Mouse (Mus musculus): ENCODE data around the gene 9430038I01Rik. TPM values are rescaled to one million over a fixed set of nuclear protein-coding genes. Genes with fewer than 3 reads are reported as not detected.
"Not testable (repeated sequence)": the region's sequence is repeated elsewhere in the genome, so short reads cannot be mapped to it uniquely, and the experiment has no call there.

Gene 9430038I01Rik
- 19.5 and 19.9 TPM in 2 replicates for polyA plus RNA-seq (2014; fragmentation: Nextera tagmentation; extraction: Ambion mirVana)

DNA sequence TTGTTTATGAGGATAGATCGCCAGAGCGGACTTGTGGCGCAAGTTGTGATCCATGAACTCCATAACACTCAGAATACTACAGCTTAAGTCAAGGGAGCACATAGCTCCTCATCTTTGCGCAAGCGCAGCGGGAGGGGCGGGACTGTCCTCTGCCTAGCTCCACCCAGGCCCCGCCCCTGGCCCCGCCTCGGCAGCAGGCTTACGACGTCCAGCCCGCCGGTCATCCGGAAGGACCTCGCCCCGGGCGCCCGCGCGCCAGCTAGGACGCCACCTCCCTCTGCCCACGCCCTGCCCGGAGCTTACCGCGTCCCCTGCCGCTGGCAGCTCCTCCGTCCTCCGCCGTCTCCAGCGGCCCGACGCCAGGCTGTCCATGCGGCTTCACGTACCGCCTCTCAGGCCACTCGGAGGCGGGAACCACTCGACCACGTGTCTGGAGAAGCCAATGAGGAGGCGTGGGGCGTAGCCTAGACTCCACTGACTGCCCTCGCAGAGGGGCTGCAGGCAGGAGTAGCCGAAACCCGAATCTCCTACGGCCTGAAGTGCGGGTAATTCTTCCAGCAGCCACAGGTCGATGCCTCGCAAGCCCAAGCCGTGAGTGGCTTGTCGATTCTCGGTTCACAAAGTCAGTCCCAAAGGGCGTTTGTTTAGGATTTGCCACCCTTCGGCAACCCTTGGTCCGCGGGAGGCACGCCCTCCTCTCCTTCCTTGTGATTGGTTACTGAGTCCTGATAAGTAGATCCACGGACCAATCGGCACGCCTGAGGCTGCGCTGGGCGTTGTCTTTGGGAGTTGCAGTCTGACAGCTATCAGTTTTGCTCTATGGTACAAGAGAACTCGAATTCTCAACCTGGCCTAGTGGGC is at the start of gene 9430038I01Rik:
Gene 9430038I01Rik (minus strand): TSS at position 426 of the 861 bp plus-strand sequence.
- Histone ChIP-seq H3K4me3 (ENCODE audit: low read depth, low read length) (peak within 1 kb of the TSS; percentile 79), H3K4me1 (replicated peaks; ENCODE audit: control insufficient read depth, insufficient read depth, low read length) (no peaks in the 10 kb centered on the region; the same call in 1 of the 2 replicates), H3K9ac (ENCODE audit: low read depth, low read length) (peak within 1 kb of the TSS; percentile 64), H3K27ac (ENCODE audit: low read depth, low read length) (peak within 1 kb of the TSS; percentile 83), H3K27me3 (ENCODE audit: control insufficient read depth, insufficient read depth, low read length) (no peaks in the 10 kb centered on the region), H3K4me2 (replicated peaks; ENCODE audit: low read depth, low read length) (peak within 1 kb of the TSS; percentile 62), H3K9me3 (ENCODE audit: control insufficient read depth, low read length) (no peaks in the 10 kb centered on the region), H3K36me3 (ENCODE audit: control insufficient read depth, insufficient read depth, low read length) (no peaks in the 10 kb centered on the region)
- DNase-seq (ENCODE audit: low spot score) (peak; percentile 97), ATAC-seq (ENCODE audit: low FRiP score) (peak; percentile 100)
- WGBS, result under 1% methylated on average over 61 of the region's 63 CpGs

- peaks cover 3% of the 10 kb centered on the region; the same call in 1 of the 2 replicates for H3K36me3 ChIP-seq (ENCODE audit: control insufficient read depth, insufficient read depth, low read length)
- H3K4me1 ChIP-seq (replicated peaks; ENCODE audit: control insufficient read depth, insufficient read depth, low read length), result no peaks in the 10 kb centered on the region
- no peak overlapping the region for H3K4me2 ChIP-seq (replicated peaks; ENCODE audit: low read depth, low read length)
- H3K9me3 ChIP-seq (ENCODE audit: control insufficient read depth, low read length), result no peaks in the 10 kb centered on the region
- H3K27me3 ChIP-seq (ENCODE audit: control insufficient read depth, insufficient read depth, low read length), result no peaks in the 10 kb centered on the region
- no peak overlapping the region for H3K27ac ChIP-seq (ENCODE audit: low read depth, low read length)
- 96% methylated on average over 12 of the region's 12 CpGs for WGBS
- no peak for ATAC-seq (ENCODE audit: low FRiP score)
- no peak for DNase-seq (ENCODE audit: low spot score)
- no peak overlapping the region for H3K9ac ChIP-seq (ENCODE audit: low read depth, low read length)
- H3K4me3 ChIP-seq (ENCODE audit: low read depth, low read length), result no peak overlapping the region
These were observed 34.8 kb upstream of the 9430038I01Rik start for GRCm38 (mm10) chr7:137445321-137445720.

DNA sequence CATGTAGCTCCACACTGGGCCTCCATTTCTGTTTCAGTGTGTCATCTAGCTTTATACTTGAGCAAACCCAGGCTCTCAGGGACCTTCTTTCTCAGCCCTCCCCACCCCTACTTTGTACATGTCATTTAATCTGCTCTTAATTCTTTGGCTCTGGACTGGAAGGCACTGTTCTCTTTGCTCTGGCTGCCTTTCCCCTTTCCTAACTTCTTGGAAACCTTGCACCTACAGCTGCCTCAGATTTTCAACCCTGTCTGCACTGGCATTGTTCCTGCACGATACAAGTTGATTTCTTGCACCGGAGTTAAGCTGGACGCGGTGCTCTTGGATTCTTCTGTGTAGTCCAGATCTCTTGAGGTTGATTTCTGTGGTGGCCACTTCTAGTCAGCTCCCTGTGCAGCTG is 32.4 kb upstream of the 9430038I01Rik start:
- Histone ChIP-seq H3K4me2 (replicated peaks; ENCODE audit: low read depth, low read length) (no peak overlapping the region), H3K36me3 (ENCODE audit: control insufficient read depth, insufficient read depth, low read length) (peaks cover under 1% of the 10 kb centered on the region; the same call in 1 of the 2 replicates), H3K4me1 (replicated peaks; ENCODE audit: control insufficient read depth, insufficient read depth, low read length) (0 out of 2 replicates have a peak, but pooled peaks cover 3% of the 10 kb centered on the region), H3K9ac (ENCODE audit: low read depth, low read length) (no peak overlapping the region), H3K27me3 (ENCODE audit: control insufficient read depth, insufficient read depth, low read length) (no peaks in the 10 kb centered on the region), H3K9me3 (ENCODE audit: control insufficient read depth, low read length) (no peaks in the 10 kb centered on the region), H3K27ac (ENCODE audit: low read depth, low read length) (no peak overlapping the region), H3K4me3 (ENCODE audit: low read depth, low read length) (no peak overlapping the region)
- no peak for DNase-seq (ENCODE audit: low spot score)
- ATAC-seq (ENCODE audit: low FRiP score), result no peak
- 96% methylated on average over 4 of the region's 4 CpGs for WGBS

GRCm38 (mm10) chr7:137438962-137439361 is 28.4 kb upstream of the 9430038I01Rik start:
- peak overlapping the region; percentile 95; the same call in 1 of the 2 replicates for H3K4me3 ChIP-seq (ENCODE audit: low read depth, low read length)
- 86% methylated on average over 7 of the region's 7 CpGs for WGBS

DNA sequence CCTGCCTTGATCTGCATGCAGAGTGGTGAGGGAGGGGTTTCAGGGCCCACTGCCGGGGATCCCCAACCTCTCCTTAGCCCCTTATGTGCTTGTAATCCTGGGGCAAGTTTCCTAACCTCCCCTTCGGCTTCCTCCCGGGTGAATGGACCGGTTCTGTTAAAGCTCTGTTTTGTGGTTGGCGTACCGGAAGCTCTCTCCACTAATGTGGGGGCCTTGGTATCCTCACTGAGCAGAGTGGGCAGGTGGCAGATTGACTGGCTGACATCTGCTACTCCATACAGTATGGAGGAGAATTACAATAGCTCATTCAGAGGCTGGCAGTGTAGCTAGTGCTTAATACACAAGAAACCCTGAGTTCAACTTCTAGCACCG is 27.6 kb upstream of the 9430038I01Rik start:
- peak overlapping the region; percentile 94 for H3K9ac ChIP-seq (ENCODE audit: low read depth, low read length)
- 5% methylated on average over 7 of the region's 7 CpGs for WGBS
- H3K36me3 ChIP-seq (ENCODE audit: control insufficient read depth, insufficient read depth, low read length), result no peaks in the 10 kb centered on the region
- H3K9me3 ChIP-seq (ENCODE audit: control insufficient read depth, low read length), result no peaks in the 10 kb centered on the region
- DNase-seq (ENCODE audit: low spot score) (peak; percentile 49), ATAC-seq (ENCODE audit: low FRiP score) (peak; percentile 72)
- peak overlapping the region; percentile 88 for H3K27ac ChIP-seq (ENCODE audit: low read depth, low read length)
- peak overlapping the region; percentile 64 for H3K4me2 ChIP-seq (replicated peaks; ENCODE audit: low read depth, low read length)
- peak overlapping the region; percentile 95 for H3K4me3 ChIP-seq (ENCODE audit: low read depth, low read length)
- no peaks in the 10 kb centered on the region for H3K27me3 ChIP-seq (ENCODE audit: control insufficient read depth, insufficient read depth, low read length)
- H3K4me1 ChIP-seq (replicated peaks; ENCODE audit: control insufficient read depth, insufficient read depth, low read length), result 0 out of 2 replicates have a peak, but pooled peaks cover 3% of the 10 kb centered on the region

More at GRCm38 (mm10) chr7:137438962-137439361, 28.4 kb upstream of the 9430038I01Rik start:
- not testable (repeated sequence) for DNase-seq (ENCODE audit: low spot score); H3K27me3 ChIP-seq (ENCODE audit: control insufficient read depth, insufficient read depth, low read length); ATAC-seq (ENCODE audit: low FRiP score); H3K9me3 ChIP-seq (ENCODE audit: control insufficient read depth, low read length); H3K4me1 ChIP-seq (replicated peaks; ENCODE audit: control insufficient read depth, insufficient read depth, low read length); H3K27ac ChIP-seq (ENCODE audit: low read depth, low read length); H3K36me3 ChIP-seq (ENCODE audit: control insufficient read depth, insufficient read depth, low read length)
- Histone ChIP-seq H3K9ac (ENCODE audit: low read depth, low read length) (peak overlapping the region; percentile 94; the same call in 1 of the 2 replicates), H3K4me2 (replicated peaks; ENCODE audit: low read depth, low read length) (peak overlapping the region; percentile 64)

DNA sequence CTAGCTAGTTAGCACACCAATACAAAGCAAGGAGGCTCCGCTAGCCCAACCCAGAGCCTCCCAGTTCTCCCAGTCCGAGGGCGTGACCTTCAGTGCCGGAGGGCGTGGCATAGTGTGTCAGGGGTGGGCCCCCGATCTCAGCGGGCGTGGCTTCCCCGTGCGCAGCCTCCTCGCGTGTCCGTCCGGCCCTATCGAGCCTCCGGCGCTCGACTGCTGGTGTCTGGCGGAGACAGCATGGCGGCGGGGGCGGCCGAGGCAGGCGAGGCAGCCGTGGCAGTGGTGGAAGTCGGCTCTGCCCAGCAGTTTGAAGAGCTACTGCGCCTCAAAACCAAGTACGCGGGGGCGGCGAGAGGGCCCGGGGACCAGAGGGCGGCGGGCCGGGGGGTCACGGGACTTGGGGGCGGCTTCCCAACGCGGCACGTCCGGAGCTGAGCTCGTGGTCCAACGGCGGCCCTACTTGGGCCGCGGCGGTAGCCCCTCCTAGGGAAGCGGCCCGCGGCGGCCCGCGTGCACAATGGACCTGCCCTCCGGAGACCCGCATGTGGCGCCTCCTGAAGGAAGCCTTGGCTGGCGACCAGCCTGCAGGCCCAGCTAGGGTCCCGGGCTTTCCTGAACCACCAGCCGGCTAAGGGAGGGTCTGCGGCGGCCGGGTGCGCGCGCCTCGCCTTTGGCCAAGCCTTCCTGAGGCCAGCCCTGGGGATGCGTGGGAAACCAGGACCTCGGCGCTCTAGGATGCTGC is 27.0 kb upstream of the 9430038I01Rik start, which contains the start of gene Glrx3:
Gene Glrx3 (plus strand): TSS at position 175 of the 739 bp plus-strand sequence.
- H3K4me3 ChIP-seq (ENCODE audit: low read depth, low read length), result peak within 1 kb of the TSS; percentile 95
- peak within 1 kb of the TSS; percentile 64 for H3K4me2 ChIP-seq (replicated peaks; ENCODE audit: low read depth, low read length)
- H3K4me1 ChIP-seq (replicated peaks; ENCODE audit: control insufficient read depth, insufficient read depth, low read length), result 0 out of 2 replicates have a peak, but pooled peaks cover 3% of the 10 kb centered on the region
- under 1% methylated on average over 66 of the region's 69 CpGs for WGBS
- ATAC-seq (ENCODE audit: low FRiP score), result peak; percentile 95
- no peaks in the 10 kb centered on the region for H3K9me3 ChIP-seq (ENCODE audit: control insufficient read depth, low read length)
- no peaks in the 10 kb centered on the region for H3K27me3 ChIP-seq (ENCODE audit: control insufficient read depth, insufficient read depth, low read length)
- peak; percentile 94 for DNase-seq (ENCODE audit: low spot score)
- no peaks in the 10 kb centered on the region for H3K36me3 ChIP-seq (ENCODE audit: control insufficient read depth, insufficient read depth, low read length)
- peak within 1 kb of the TSS; percentile 88 for H3K27ac ChIP-seq (ENCODE audit: low read depth, low read length)
- H3K9ac ChIP-seq (ENCODE audit: low read depth, low read length), result peak within 1 kb of the TSS; percentile 94

DNA sequence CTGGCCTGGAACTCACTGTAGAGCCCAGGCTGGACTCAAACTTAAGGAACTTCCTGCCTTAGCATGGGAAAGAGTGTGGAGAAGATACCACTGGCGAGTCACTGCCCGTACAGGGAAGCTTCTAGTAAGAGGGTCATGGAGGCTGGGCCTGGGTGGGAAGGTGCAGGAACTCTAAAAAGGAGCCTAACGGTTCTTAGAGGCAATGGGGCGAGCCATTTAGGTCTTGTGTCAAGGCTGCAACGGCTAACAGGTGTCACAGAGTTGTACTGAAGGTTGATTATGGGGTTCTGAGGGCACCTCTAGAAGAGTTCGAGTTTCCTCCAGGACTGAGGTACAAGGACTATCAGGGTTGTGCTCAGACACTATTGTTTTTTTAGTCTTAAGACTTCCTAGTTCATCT is 26.3 kb upstream of the 9430038I01Rik start:
- DNase-seq (ENCODE audit: low spot score) (no peak), ATAC-seq (ENCODE audit: low FRiP score) (peak; percentile 11; the same call in 1 of the 2 replicates)
- H3K9me3 ChIP-seq (ENCODE audit: control insufficient read depth, low read length), result no peaks in the 10 kb centered on the region
- H3K27ac ChIP-seq (ENCODE audit: low read depth, low read length), result no peak overlapping the region
- H3K4me1 ChIP-seq (replicated peaks; ENCODE audit: control insufficient read depth, insufficient read depth, low read length), result 0 out of 2 replicates have a peak, but pooled peaks cover 3% of the 10 kb centered on the region
- no peak overlapping the region for H3K9ac ChIP-seq (ENCODE audit: low read depth, low read length)
- H3K4me3 ChIP-seq (ENCODE audit: low read depth, low read length), result peak overlapping the region; percentile 95
- H3K27me3 ChIP-seq (ENCODE audit: control insufficient read depth, insufficient read depth, low read length), result no peaks in the 10 kb centered on the region
- H3K36me3 ChIP-seq (ENCODE audit: control insufficient read depth, insufficient read depth, low read length), result no peaks in the 10 kb centered on the region
- H3K4me2 ChIP-seq (replicated peaks; ENCODE audit: low read depth, low read length), result no peak overlapping the region
- 70% methylated on average over 6 of the region's 6 CpGs for WGBS

DNA sequence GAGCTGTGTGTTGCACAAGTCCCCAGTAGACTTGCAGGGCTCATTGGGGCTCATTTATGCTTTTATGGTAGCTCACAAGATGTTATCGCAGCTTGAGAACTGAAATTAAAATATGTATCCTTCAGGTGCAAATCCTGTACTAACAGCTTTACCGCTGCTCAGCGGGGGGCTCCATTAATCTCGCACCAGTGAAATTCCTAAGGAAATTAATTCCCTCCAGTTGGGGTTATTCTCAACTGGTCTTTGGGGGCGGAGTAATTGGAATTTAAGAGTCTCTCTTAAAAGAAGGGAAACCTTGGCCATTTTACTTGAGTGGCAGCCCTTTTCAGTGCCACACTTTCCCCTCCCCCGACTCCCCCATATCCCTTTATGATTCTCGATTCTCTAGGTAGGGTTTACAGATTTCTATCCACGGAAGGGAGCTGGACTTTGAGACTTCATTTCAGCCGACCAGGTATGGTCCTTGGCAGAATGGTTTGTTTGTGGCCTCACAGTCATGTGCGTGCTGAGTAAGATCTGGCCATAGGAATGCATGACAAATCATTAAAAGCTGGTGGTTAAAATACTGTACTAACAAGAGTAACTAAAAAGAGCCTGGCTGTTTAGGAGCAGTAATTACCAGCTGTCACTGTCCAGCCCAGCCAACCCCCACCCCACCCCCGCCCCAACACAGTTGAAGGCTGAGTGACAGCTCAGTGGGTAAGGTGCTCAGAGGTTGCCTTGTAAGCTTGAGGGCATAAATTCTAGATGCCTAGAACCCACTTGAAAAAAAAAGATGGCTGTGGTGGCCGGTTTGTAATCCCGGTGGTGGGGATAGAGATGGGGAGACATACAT is 21.4 kb upstream of the 9430038I01Rik start:
- Histone ChIP-seq H3K9ac (ENCODE audit: low read depth, low read length) (no peak overlapping the region), H3K27me3 (ENCODE audit: control insufficient read depth, insufficient read depth, low read length) (no peaks in the 10 kb centered on the region), H3K9me3 (ENCODE audit: control insufficient read depth, low read length) (no peaks in the 10 kb centered on the region), H3K4me1 (replicated peaks; ENCODE audit: control insufficient read depth, insufficient read depth, low read length) (no peaks in the 10 kb centered on the region), H3K36me3 (ENCODE audit: control insufficient read depth, insufficient read depth, low read length) (no peaks in the 10 kb centered on the region), H3K4me3 (ENCODE audit: low read depth, low read length) (no peak overlapping the region), H3K4me2 (replicated peaks; ENCODE audit: low read depth, low read length) (no peak overlapping the region), H3K27ac (ENCODE audit: low read depth, low read length) (no peak overlapping the region)
- DNase-seq (ENCODE audit: low spot score) (no peak), ATAC-seq (ENCODE audit: low FRiP score) (no peak)
- WGBS, result 56% methylated on average over 13 of the region's 13 CpGs

All from hindbrain, embryonic 11.5 days (tissue).